Mouse (Mus musculus) ovary, adult 18-20 months (tissue): ENCODE measurements around the gene Pdcd6ip.

Experiments used
- DNase-seq: peaks from one replicate; pipeline ENCODE4 v3.0.0; 2022; ENCODE audit warnings: low spot score, mixed read lengths

Gene Pdcd6ip

DNA sequence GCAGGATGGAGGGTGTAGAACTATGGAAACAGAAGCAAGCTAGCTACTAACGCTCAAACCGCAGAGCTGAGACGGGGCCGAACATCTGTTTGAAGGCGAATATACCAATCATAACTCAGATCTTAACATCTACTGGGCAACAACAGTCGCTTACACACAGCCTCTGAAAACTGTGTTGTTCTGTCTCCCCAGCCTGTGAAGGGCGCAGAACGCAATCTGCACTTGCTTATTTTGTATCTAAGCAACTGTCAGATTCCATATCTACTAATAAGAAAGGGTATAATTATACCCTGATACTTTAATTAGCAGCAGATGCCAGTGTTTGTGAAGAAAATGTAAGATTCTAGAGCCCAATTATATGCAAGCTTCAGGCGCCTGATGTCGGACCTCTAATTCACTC lies 81.3 kb downstream of the Pdcd6ip start:
- DNase-seq: no peak

DNA sequence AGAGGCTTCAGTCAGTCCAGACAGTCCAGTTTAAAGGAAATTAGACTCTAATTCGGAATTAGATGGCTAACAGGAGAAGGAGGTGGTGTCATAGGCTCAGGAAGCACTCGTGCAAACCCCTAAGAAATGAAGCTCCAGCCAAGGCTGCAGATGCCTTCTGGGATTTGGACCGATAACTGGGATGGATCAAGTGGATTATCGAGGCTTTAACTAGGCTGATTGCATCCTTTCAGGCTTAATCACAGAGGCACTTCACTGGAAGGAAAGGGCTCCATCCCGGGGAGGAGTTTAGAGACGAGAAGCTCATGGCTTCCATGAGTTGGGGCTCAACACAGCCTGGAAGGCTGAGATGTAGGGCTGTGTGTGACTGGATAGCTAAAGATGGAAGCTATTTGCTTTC lies 84.0 kb downstream of the Pdcd6ip start:
- no peak for DNase-seq

DNA sequence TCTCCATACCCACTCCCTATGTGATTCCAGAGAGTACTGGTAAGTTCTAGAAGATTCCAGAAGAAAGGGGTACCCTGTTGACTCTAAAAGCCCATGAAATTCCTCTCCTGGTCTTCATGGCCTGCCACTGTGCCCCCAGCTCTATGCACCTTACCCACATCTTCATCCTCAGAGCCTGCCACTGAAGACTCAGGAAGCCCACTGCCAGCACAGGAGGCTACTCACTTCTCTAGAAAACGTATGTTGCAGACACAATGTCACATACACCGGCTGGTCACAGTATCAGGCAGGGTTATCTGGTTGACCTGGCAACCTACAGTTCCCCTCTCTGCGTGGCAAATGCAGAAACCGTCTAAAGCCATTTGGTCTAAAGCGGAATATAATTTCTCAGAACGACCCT lies 91.0 kb downstream of the Pdcd6ip start:
- DNase-seq: no peak

DNA sequence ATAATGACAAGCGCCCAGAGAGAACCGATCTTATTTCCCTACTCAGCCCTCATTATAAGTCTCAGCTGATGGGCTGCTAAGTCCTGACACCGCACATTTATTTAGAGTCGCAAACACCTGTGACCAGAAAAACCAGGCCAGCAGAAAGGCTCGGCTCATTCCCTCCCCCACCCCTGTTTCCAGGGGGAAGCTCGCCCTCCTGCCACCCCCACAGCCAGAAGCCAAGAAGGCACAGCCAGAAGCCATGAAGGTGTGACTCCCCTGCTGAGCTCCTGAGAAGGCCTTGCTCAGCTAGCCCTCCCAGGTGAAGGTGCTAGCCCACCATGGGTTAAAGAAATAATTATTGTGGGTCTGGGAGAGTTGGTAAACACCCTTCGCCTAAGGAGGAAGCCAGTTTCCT lies 97.3 kb downstream of the Pdcd6ip start:
- DNase-seq: no peak

DNA sequence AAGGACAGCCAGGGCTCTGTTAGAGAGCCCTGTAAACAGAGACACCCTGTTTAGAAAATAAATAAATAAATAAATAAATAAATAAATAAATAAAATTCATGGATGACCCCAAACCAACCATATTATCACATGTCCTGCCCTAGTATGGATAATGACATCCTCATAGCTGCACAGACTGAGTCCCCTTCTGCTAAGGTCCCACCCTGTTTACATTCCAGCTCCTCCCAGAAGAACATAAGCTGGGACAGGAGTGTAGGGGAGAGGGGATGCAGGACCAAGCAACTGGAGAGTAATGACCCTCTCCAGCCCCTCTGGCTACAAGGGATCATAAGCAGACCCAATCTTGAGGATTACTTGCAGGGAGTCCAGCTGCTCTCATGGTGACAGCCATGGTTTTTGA lies 105.9 kb downstream of the Pdcd6ip start:
- DNase-seq: no peak
